Mouse (Mus musculus): ENCODE results near the gene Cbarp. TPM values are rescaled to one million over a fixed set of nuclear protein-coding genes. Genes with fewer than 3 reads are reported as not detected.

Gene Cbarp
- polyA plus RNA-seq, 1 experiment from 2014 or later, result 4.0 TPM

Other genes with a start within 250 kb of the Cbarp start
- not detected in 2 replicates for gene Cfd, start 250.0 kb downstream of the Cbarp start, polyA plus RNA-seq (2016; fragmentation: Nextera tagmentation; extraction: Ambion mirVana)
- 51.9 and 54.4 TPM in 2 replicates for gene Med16, start 231.9 kb downstream of the Cbarp start, polyA plus RNA-seq (2016; fragmentation: Nextera tagmentation; extraction: Ambion mirVana)
- 1.4 and 4.0 TPM in 2 replicates for gene Gm26602, start 230.0 kb downstream of the Cbarp start, polyA plus RNA-seq (2016; fragmentation: Nextera tagmentation; extraction: Ambion mirVana)
- 0.31 and 0.33 TPM in 2 replicates for gene Kiss1r, start 223.9 kb downstream of the Cbarp start, polyA plus RNA-seq (2016; fragmentation: Nextera tagmentation; extraction: Ambion mirVana)
- gene R3hdm4, start 219.6 kb downstream of the Cbarp start, polyA plus RNA-seq (2016; fragmentation: Nextera tagmentation; extraction: Ambion mirVana), result 88.7 and 96.0 TPM in 2 replicates
- 12.5 and 16.4 TPM in 2 replicates for gene Arid3a, start 213.8 kb downstream of the Cbarp start, polyA plus RNA-seq (2016; fragmentation: Nextera tagmentation; extraction: Ambion mirVana)
- gene Wdr18, start 180.7 kb downstream of the Cbarp start, polyA plus RNA-seq (2016; fragmentation: Nextera tagmentation; extraction: Ambion mirVana), result 127 and 155 TPM in 2 replicates
- 0.30 and 0.34 TPM in 2 replicates for gene Grin3b, start 170.1 kb downstream of the Cbarp start, polyA plus RNA-seq (2016; fragmentation: Nextera tagmentation; extraction: Ambion mirVana)
- gene Tmem259, start 156.5 kb downstream of the Cbarp start, polyA plus RNA-seq (2016; fragmentation: Nextera tagmentation; extraction: Ambion mirVana), result 12.7 and 16.4 TPM in 2 replicates
- gene Cnn2, start 152.3 kb downstream of the Cbarp start, polyA plus RNA-seq (2016; fragmentation: Nextera tagmentation; extraction: Ambion mirVana), result 408 and 456 TPM in 2 replicates
- gene Abca7, start 144.3 kb downstream of the Cbarp start, polyA plus RNA-seq (2016; fragmentation: Nextera tagmentation; extraction: Ambion mirVana), result 2.8 and 4.1 TPM in 2 replicates
- gene Arhgap45, start 124.2 kb downstream of the Cbarp start, polyA plus RNA-seq (2016; fragmentation: Nextera tagmentation; extraction: Ambion mirVana), result 12.0 and 16.7 TPM in 2 replicates
- 181 and 233 TPM in 2 replicates for gene Polr2e, start 101.0 kb downstream of the Cbarp start, polyA plus RNA-seq (2016; fragmentation: Nextera tagmentation; extraction: Ambion mirVana)
- gene Gpx4, start 93.7 kb downstream of the Cbarp start, polyA plus RNA-seq (2016; fragmentation: Nextera tagmentation; extraction: Ambion mirVana), result 767 and 797 TPM in 2 replicates
- 14.8 and 15.6 TPM in 2 replicates for gene Sbno2, start 35.3 kb downstream of the Cbarp start, polyA plus RNA-seq (2016; fragmentation: Nextera tagmentation; extraction: Ambion mirVana)
- gene Stk11, start 25.0 kb downstream of the Cbarp start, polyA plus RNA-seq (2016; fragmentation: Nextera tagmentation; extraction: Ambion mirVana), result 12.4 and 17.8 TPM in 2 replicates
- gene Atp5d, start 2.2 kb downstream of the Cbarp start, polyA plus RNA-seq (2016; fragmentation: Nextera tagmentation; extraction: Ambion mirVana), result 689 and 872 TPM in 2 replicates
- gene Midn, start 7.4 kb upstream of the Cbarp start, polyA plus RNA-seq (2016; fragmentation: Nextera tagmentation; extraction: Ambion mirVana), result 16.1 and 24.4 TPM in 2 replicates
- gene Cirbp, start 25.1 kb upstream of the Cbarp start, polyA plus RNA-seq (2016; fragmentation: Nextera tagmentation; extraction: Ambion mirVana), result 85.7 and 98.0 TPM in 2 replicates
- 11.7 and 13.9 TPM in 2 replicates for gene 1600002K03Rik, start 32.1 kb upstream of the Cbarp start, polyA plus RNA-seq (2016; fragmentation: Nextera tagmentation; extraction: Ambion mirVana)
- gene Efna2, start 38.6 kb upstream of the Cbarp start, polyA plus RNA-seq (2016; fragmentation: Nextera tagmentation; extraction: Ambion mirVana), result 14.9 and 20.6 TPM in 2 replicates
- 56.4 and 76.5 TPM in 2 replicates for gene Mum1, start 85.6 kb upstream of the Cbarp start, polyA plus RNA-seq (2016; fragmentation: Nextera tagmentation; extraction: Ambion mirVana)
- gene Ndufs7, start 108.3 kb upstream of the Cbarp start, polyA plus RNA-seq (2016; fragmentation: Nextera tagmentation; extraction: Ambion mirVana), result 432 and 538 TPM in 2 replicates
- gene Gamt, start 120.2 kb upstream of the Cbarp start, polyA plus RNA-seq (2016; fragmentation: Nextera tagmentation; extraction: Ambion mirVana), result 61.2 and 72.0 TPM in 2 replicates
- gene Dazap1, start 120.7 kb upstream of the Cbarp start, polyA plus RNA-seq (2016; fragmentation: Nextera tagmentation; extraction: Ambion mirVana), result 40.2 and 58.0 TPM in 2 replicates
- 774 and 882 TPM in 2 replicates for gene Rps15, start 151.6 kb upstream of the Cbarp start, polyA plus RNA-seq (2016; fragmentation: Nextera tagmentation; extraction: Ambion mirVana)
- 0.74 and 0.78 TPM in 2 replicates for gene Apc2, start 155.1 kb upstream of the Cbarp start, polyA plus RNA-seq (2016; fragmentation: Nextera tagmentation; extraction: Ambion mirVana)
- 41.3 and 46.8 TPM in 2 replicates for gene 2310011J03Rik, start 179.7 kb upstream of the Cbarp start, polyA plus RNA-seq (2016; fragmentation: Nextera tagmentation; extraction: Ambion mirVana)
- gene Pcsk4, start 188.7 kb upstream of the Cbarp start, polyA plus RNA-seq (2016; fragmentation: Nextera tagmentation; extraction: Ambion mirVana), result 1.6 and 4.0 TPM in 2 replicates
- gene Reep6, start 189.1 kb upstream of the Cbarp start, polyA plus RNA-seq (2016; fragmentation: Nextera tagmentation; extraction: Ambion mirVana), result 7.1 and 18.3 TPM in 2 replicates
- gene Adamtsl5, start 207.6 kb upstream of the Cbarp start, polyA plus RNA-seq (2016; fragmentation: Nextera tagmentation; extraction: Ambion mirVana), result 1.3 and 1.9 TPM in 2 replicates
- gene Plk5, start 215.6 kb upstream of the Cbarp start, polyA plus RNA-seq (2016; fragmentation: Nextera tagmentation; extraction: Ambion mirVana), result 0.16 TPM in 1 of 2 replicates, not detected in the other
- 2.1 and 5.0 TPM in 2 replicates for gene Mex3d, start 246.8 kb upstream of the Cbarp start, polyA plus RNA-seq (2016; fragmentation: Nextera tagmentation; extraction: Ambion mirVana)